Mouse (Mus musculus) cerebellum, adult 2 months (tissue): ENCODE data around the gene Dpp6. TPM values are rescaled to one million over a fixed set of nuclear protein-coding genes. Genes with fewer than 3 reads are reported as not detected.

Source experiments
- DNase-seq, 2 experiments: peaks; one replicate each; pipeline ENCODE4 v3.0.0; 2021
- H3K27ac ChIP-seq: fragments of 200-500 bp; 2 replicates; pipeline ENCODE4 v1.5.1; 2012; ENCODE audit warnings: low read length, control low read depth, inconsistent platforms; ENCODE audit not compliant: insufficient read depth
- H3K27me3 ChIP-seq: fragments of 200-500 bp; 2 replicates; pipeline ENCODE4 v1.6.1; 2012; ENCODE audit warnings: inconsistent platforms, mild to moderate bottlenecking, low read length, moderate library complexity; ENCODE audit not compliant: control insufficient read depth, insufficient read depth
- H3K4me1 ChIP-seq: fragments of 200-500 bp; 2 replicates; pipeline ENCODE4 v1.6.1; 2011; ENCODE audit warnings: low read length; ENCODE audit not compliant: control insufficient read depth, insufficient read depth
- H3K4me3 ChIP-seq: fragments of 200-500 bp; replicated peaks from 2 replicates; pipeline ENCODE3; 2011; ENCODE audit warnings: mild to moderate bottlenecking, low read depth, low read length, control low read depth; ENCODE audit not compliant: insufficient read depth
- CTCF ChIP-seq: fragments of 200-500 bp; IDR thresholded peaks from 2 replicates; pipeline ENCODE4 v1.5.1; 2011; ENCODE audit warnings: low read depth, mild to moderate bottlenecking, control low read depth, low read length, moderate library complexity, borderline replicate concordance; ENCODE audit not compliant: insufficient read depth
- POLR2A ChIP-seq: fragments of 200-500 bp; IDR thresholded peaks from 2 replicates; pipeline ENCODE4 v1.6.1; 2011; ENCODE audit warnings: low read length, control low read depth, borderline replicate concordance; ENCODE audit not compliant: insufficient read depth
- WGBS: fragments of 180-500 bp; shearing (Covaris S2); methylation state at CpG from one replicate; pipeline ENCODE4 v1.1.7; 2018; 5-methylcytosine and 5-hydroxymethylcytosine counted together
- polyA plus RNA-seq: library from polyadenylated mRNA; depleted of rRNA; stranded (reverse); fragments of >200 nt; gene quantifications from 2 replicates; pipeline ENCODE4 v1.2.3, GENCODE M21; 2012

Dpp6 gene
- polyA plus RNA-seq, 1 experiment, result 183 TPM

GRCm38 (mm10) chr5:27206213-27206612 lies 389.2 kb downstream of the Dpp6 start:
- no peak for DNase-seq
- Histone ChIP-seq H3K27ac (no peak overlapping the region), H3K27me3 (no peaks in the 10 kb centered on the region), H3K4me1 (peaks cover 23% of the 10 kb centered on the region), H3K4me3 (no peak overlapping the region)
- no peak for TF ChIP-seq CTCF
- TF ChIP-seq POLR2A, result no peak
- WGBS, result 85% methylated on average over 7 of the region's 7 CpGs

GRCm38 (mm10) chr5:27220116-27220515 lies 403.1 kb downstream of the Dpp6 start:
- TF ChIP-seq POLR2A (no peak), CTCF (no peak)
- Histone ChIP-seq H3K27me3 (no peaks in the 10 kb centered on the region), H3K4me3 (no peak overlapping the region), H3K27ac (no peak overlapping the region), H3K4me1 (peaks cover 3% of the 10 kb centered on the region; the same call in 1 of the 2 replicates)
- 86% methylated on average over 2 of the region's 2 CpGs for WGBS
- DNase-seq, result no peak

GRCm38 (mm10) chr5:27242078-27242477 lies 425.1 kb downstream of the Dpp6 start:
- 59% methylated on average over 3 of the region's 3 CpGs for WGBS
- H3K4me1 ChIP-seq, result peaks cover 6% of the 10 kb centered on the region; the same call in 1 of the 2 replicates
- no peak overlapping the region for H3K27ac ChIP-seq
- no peak for DNase-seq
- TF ChIP-seq POLR2A, result no peak
- no peak for TF ChIP-seq CTCF
- H3K4me3 ChIP-seq, result no peak overlapping the region
- no peaks in the 10 kb centered on the region for H3K27me3 ChIP-seq

GRCm38 (mm10) chr5:27243226-27243625 lies 426.2 kb downstream of the Dpp6 start:
- WGBS, result 100% methylated on average over 1 of the region's 1 CpGs

GRCm38 (mm10) chr5:27247793-27248192 lies 430.8 kb downstream of the Dpp6 start:
- TF ChIP-seq POLR2A (no peak), CTCF (no peak)
- 45% methylated on average over 3 of the region's 3 CpGs for WGBS
- Histone ChIP-seq H3K4me1 (peaks cover 17% of the 10 kb centered on the region), H3K27ac (0 out of 2 replicates have a peak overlapping the region, but pooled peaks have one; percentile 56), H3K4me3 (no peak overlapping the region), H3K27me3 (no peaks in the 10 kb centered on the region)
- peak; percentile 29 to 53 for DNase-seq

More at GRCm38 (mm10) chr5:27243226-27243625, 426.2 kb downstream of the Dpp6 start:
- H3K27me3 ChIP-seq, result no peaks in the 10 kb centered on the region
- TF ChIP-seq POLR2A (no peak), CTCF (no peak)
- no peak overlapping the region for H3K4me3 ChIP-seq
- H3K4me1 ChIP-seq, result peaks cover 16% of the 10 kb centered on the region
- H3K27ac ChIP-seq, result no peak overlapping the region
- no peak for DNase-seq

- Histone ChIP-seq H3K4me3 (no peak overlapping the region), H3K27ac (no peak overlapping the region), H3K4me1 (peaks cover 15% of the 10 kb centered on the region), H3K27me3 (no peaks in the 10 kb centered on the region)
- TF ChIP-seq POLR2A (no peak), CTCF (no peak)
- DNase-seq, result peak in 1 of 2 experiments; percentile 1
- 93% methylated on average over 2 of the region's 2 CpGs for WGBS
These were observed 431.7 kb downstream of the Dpp6 start for GRCm38 (mm10) chr5:27248685-27249084.

- Histone ChIP-seq H3K4me3 (no peak overlapping the region), H3K4me1 (peaks cover 15% of the 10 kb centered on the region), H3K27ac (no peak overlapping the region), H3K27me3 (no peaks in the 10 kb centered on the region)
- no peak for TF ChIP-seq POLR2A
- TF ChIP-seq CTCF, result no peak
- WGBS, result 35% methylated on average over 4 of the region's 4 CpGs
- DNase-seq, result no peak
These were observed 432.9 kb downstream of the Dpp6 start for GRCm38 (mm10) chr5:27249951-27250350.

GRCm38 (mm10) chr5:27250906-27251305 lies 433.9 kb downstream of the Dpp6 start:
- Histone ChIP-seq H3K4me3 (no peak overlapping the region), H3K4me1 (peaks cover 18% of the 10 kb centered on the region), H3K27me3 (no peaks in the 10 kb centered on the region), H3K27ac (no peak overlapping the region)
- TF ChIP-seq POLR2A, result no peak
- TF ChIP-seq CTCF, result no peak
- DNase-seq, result no peak
- 83% methylated on average over 3 of the region's 3 CpGs for WGBS

GRCm38 (mm10) chr5:27251361-27251760 lies 434.4 kb downstream of the Dpp6 start:
- Histone ChIP-seq H3K4me3 (no peak overlapping the region), H3K4me1 (peaks cover 20% of the 10 kb centered on the region)
- TF ChIP-seq CTCF (no peak), POLR2A (no peak)

More at GRCm38 (mm10) chr5:27251361-27251760, 434.4 kb downstream of the Dpp6 start:
- no peak for DNase-seq
- no peak overlapping the region for H3K27ac ChIP-seq
- no peaks in the 10 kb centered on the region for H3K27me3 ChIP-seq
